Mouse (Mus musculus): ENCODE measurements around the gene Olfr945. TPM values are rescaled to one million over a fixed set of nuclear protein-coding genes. Genes with fewer than 3 reads are reported as not detected.

Olfr945 gene
- not detected for polyA plus RNA-seq (2017; shearing (Covaris generic))

GRCm38 (mm10) chr9:39276718-39277117 lies at the start of gene Olfr945:
Gene Olfr945 (minus strand): TSS chr9:39276818.

GRCm38 (mm10) chr9:39325945-39326344 lies 49.3 kb upstream of the Olfr945 start, which contains the start of gene Olfr948:
Gene Olfr948 (minus strand): TSS chr9:39326045.

GRCm38 (mm10) chr9:39249894-39250293 lies 26.7 kb downstream of the Olfr945 start, which contains the start of gene Olfr1537:
Gene Olfr1537 (minus strand): TSS chr9:39249994.

Other genes with a start within 250 kb of the Olfr945 start
- gene Olfr937, start 211.9 kb downstream of the Olfr945 start, polyA plus RNA-seq (2017; shearing (Covaris generic)): not detected
- gene Olfr938, start 197.9 kb downstream of the Olfr945 start, polyA plus RNA-seq (2017; shearing (Covaris generic)): not detected
- not detected for gene Olfr27, start 148.7 kb downstream of the Olfr945 start, polyA plus RNA-seq (2017; shearing (Covaris generic))
- 0.10 TPM for gene Olfr943, start 110.5 kb downstream of the Olfr945 start, polyA plus RNA-seq (2017; shearing (Covaris generic))
- gene Olfr944, start 74.9 kb downstream of the Olfr945 start, polyA plus RNA-seq (2017; shearing (Covaris generic)): not detected
- gene Olfr1537, start 26.8 kb downstream of the Olfr945 start, polyA plus RNA-seq (2017; shearing (Covaris generic)): not detected
- not detected for gene Olfr948, start 49.2 kb upstream of the Olfr945 start, polyA plus RNA-seq (2017; shearing (Covaris generic))
- not detected for gene Olfr951, start 110.6 kb upstream of the Olfr945 start, polyA plus RNA-seq (2017; shearing (Covaris generic))
- not detected for gene Olfr952, start 150.3 kb upstream of the Olfr945 start, polyA plus RNA-seq (2017; shearing (Covaris generic))
- not detected for gene Olfr954, start 179.9 kb upstream of the Olfr945 start, polyA plus RNA-seq (2017; shearing (Covaris generic))
- gene Olfr955, start 195.1 kb upstream of the Olfr945 start, polyA plus RNA-seq (2017; shearing (Covaris generic)): not detected
- gene Olfr44, start 217.2 kb upstream of the Olfr945 start, polyA plus RNA-seq (2017; shearing (Covaris generic)): not detected
- not detected for gene Olfr957, start 239.0 kb upstream of the Olfr945 start, polyA plus RNA-seq (2017; shearing (Covaris generic))